Mouse (Mus musculus) frontal cortex, postnatal 10 days (tissue): ENCODE data around the gene Ddo.

Experiments
- DNase-seq, 2 experiments: peaks; one replicate each; pipeline ENCODE4 v3.0.0; 2022; ENCODE audit warnings: low spot score in 2 of 2, mixed read lengths in 1 of 2

Gene Ddo

GRCm38 (mm10) chr10:40665270-40665669 is 35.5 kb downstream of the Ddo start:
- no peak for DNase-seq

DNA sequence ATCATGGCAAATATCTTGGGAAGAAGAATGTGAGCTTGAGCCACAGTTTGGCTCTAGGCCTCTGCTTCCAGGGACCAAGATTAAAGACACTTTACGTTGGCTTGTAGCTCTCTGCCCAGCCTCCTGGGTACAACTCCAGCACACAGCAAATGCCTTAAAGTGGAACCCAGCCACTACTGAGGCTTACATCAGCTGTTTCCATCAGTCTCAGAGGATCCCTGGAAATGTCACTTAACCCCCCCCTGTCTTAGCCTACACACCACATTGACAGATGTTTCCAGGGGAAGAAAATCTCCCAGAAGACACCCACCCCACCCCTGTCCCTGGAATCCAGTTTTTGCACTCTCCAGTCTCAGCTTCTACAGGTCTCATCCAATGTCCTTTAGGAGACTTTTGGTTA is 37.1 kb downstream of the Ddo start:
- no peak for DNase-seq

- DNase-seq: no peak
Observed at GRCm38 (mm10) chr10:40668640-40669039, 38.8 kb downstream of the Ddo start.

- DNase-seq: no peak
Observed at GRCm38 (mm10) chr10:40672587-40673296, 42.9 kb downstream of the Ddo start.

DNA sequence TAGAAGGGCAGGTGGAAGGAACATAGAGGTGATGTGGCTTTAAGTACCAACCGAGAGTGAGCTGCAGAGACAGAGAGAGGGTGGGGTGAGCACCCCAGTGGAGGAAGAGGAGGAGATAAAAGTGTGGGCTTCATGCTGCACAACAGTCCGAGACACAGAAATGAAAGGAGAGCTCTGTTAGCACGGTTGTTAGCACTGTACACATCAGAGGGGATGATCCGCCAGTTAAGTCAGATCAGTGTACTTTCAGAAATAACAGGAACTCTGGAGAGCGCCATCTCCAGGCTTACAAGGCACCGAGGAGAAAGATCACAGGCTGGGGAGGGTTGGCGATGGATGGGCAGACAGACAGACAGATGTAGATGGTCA is 43.5 kb downstream of the Ddo start:
- no peak for DNase-seq

- no peak for DNase-seq
Observed at GRCm38 (mm10) chr10:40674151-40674550, 44.3 kb downstream of the Ddo start.

DNA sequence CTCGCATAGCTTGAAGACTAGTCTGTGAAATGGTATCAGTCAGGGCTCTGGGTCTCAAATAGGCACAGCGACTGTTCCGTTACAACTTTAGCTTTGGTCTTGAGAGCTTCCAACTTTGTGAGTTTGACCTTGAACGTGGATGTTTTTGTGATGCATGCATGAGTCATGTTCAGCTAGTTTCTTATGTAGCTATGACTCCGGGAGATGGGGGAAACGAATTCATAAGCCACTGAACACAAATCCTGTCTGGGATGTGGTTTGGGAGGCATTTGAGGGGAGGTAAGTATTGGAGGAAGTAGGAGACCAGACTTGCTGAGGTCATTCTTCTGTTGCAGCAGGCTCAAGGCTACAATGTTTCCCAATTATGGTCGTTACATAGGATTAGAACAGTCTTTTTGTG is 46.1 kb downstream of the Ddo start:
- DNase-seq: no peak

- DNase-seq: no peak
Observed at GRCm38 (mm10) chr10:40678477-40678876, 48.7 kb downstream of the Ddo start.

DNA sequence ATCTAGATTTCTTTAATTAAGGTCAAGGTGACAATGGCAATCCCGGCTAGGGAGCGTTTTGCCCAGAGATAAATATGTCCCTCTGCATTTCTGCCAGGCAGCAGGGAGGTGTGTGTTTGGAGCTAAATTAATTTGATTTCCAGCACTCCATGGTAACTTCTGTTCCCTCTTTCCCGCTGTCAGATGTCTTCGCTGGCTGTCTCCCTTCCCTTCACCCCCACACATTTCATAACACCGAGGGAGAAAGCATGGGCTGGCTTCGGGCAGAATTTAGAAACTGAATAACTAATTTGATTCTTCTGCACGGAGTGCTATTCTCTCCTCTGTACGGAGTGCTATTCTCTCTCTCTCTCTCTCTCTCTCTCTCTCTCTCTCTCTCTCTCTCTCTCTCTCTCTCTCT is 52.7 kb downstream of the Ddo start:
- peak; percentile 45 to 65 for DNase-seq

DNA sequence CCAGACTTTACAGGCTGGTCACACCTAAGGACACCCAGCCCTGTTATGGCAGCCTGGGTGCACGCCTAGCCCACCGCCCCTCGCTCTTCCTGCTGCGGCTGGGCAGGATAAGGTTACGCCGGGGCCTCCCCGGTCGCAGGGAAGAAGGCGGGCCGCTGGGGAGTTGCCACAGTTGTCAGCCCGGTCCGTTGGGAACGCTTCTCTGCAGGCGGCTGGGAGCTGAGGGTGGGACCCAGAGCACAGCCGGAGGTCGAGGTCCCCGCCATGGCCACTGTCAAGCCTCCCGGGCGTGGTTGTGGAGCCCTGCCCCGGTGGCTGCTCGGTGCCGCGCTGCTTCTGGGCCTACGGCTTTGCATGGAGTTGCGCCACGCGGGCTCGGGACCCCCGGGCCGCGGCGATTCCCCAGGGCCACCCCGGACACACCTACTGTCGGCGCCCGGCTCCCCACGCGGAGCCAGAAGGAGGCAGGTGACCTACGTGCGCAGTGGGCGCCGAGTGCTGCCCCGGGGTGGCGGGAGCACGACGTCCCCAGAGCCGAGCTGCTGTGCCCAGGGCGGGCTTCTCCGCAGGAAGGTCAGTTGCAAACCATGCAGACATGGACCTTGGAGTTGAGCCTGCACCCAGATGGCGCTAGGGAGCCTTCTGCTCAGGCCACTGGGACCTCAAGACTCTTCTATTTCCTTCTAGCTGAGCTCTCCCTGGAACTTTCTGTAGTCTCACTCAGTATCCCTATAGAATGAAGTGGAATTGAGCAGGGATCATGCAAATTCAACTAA is 53.5 kb downstream of the Ddo start, which contains the start of gene Mettl24:
Gene Mettl24, plus strand, starts transcription at position 191 of the 776 bp plus-strand sequence.
- peak; percentile 46 to 72 for DNase-seq

- DNase-seq: no peak
Observed at GRCm38 (mm10) chr10:40683868-40684253, 54.0 kb downstream of the Ddo start.

GRCm38 (mm10) chr10:40684326-40684725 is 54.5 kb downstream of the Ddo start:
- DNase-seq: peak; percentile 29 to 32

- no peak for DNase-seq
Observed at GRCm38 (mm10) chr10:40685641-40686040, 55.8 kb downstream of the Ddo start.

DNA sequence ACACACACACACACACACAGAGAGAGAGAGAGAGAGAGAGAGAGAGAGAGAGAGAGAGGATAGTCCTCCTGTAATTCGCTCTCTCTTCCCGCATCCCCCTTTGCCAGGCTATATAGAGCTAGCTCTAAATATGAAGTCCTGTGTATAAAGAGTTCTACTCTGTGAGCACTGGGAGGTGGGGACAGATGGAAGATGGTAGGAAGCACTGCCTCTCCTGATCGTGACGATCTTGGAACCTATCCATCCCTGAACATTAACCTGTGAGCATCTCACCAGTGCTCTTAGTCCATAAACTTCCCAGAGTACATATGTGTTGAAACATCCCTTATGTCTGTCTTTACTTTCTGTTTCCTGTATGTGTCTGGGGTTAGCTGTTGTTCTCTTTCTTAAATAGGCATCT is 57.2 kb downstream of the Ddo start:
- DNase-seq: no peak

GRCm38 (mm10) chr10:40687407-40687806 is 57.6 kb downstream of the Ddo start:
- no peak for DNase-seq

- DNase-seq: peak; percentile 38 to 57
Observed at GRCm38 (mm10) chr10:40688266-40688665, 58.5 kb downstream of the Ddo start.

DNA sequence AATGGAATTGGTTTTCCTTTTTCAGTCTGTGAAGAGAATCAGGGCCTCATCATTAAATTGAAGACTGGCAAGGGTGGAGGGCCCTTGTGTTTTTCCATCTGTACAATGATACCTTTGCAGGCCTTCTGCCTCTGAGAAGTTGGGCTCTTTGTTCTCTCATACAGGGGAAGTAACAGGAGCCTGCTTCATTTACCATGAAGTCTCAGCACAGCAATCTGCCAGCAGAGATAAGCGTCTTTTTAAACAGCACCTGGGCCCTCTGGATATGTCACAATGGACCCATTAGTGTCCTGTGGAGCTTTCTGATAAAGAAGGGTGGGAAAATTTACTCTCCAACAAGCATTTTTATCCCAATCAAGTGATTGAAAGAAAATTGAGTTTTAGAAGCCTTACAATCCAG is 59.1 kb downstream of the Ddo start:
- DNase-seq: no peak

GRCm38 (mm10) chr10:40698652-40699051 is 68.8 kb downstream of the Ddo start:
- DNase-seq: no peak

DNA sequence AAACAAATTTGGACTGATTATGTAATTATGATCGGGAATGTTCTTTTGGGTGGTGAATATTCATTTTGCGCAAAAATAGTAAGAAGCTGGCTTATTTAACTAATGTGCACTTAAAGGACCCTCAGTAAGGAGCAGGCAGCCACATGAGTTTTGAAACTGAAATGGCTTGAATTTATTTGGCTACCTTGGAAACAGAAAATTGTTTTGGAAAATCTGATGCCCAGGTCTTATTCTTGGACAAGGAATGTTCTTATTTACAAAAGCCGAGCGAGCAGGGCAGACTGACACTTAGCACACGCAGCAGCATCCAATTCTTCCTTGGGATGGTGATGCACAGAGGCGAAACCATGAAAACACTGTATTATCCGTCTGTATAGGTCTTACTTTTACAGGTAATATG is 81.3 kb downstream of the Ddo start:
- no peak for DNase-seq

GRCm38 (mm10) chr10:40713018-40713608 is 83.3 kb downstream of the Ddo start:
- DNase-seq: no peak

GRCm38 (mm10) chr10:40713829-40714228 is 84.0 kb downstream of the Ddo start:
- no peak for DNase-seq

GRCm38 (mm10) chr10:40715151-40715550 is 85.3 kb downstream of the Ddo start:
- no peak for DNase-seq

- DNase-seq: no peak
Observed at GRCm38 (mm10) chr10:40716296-40716695, 86.5 kb downstream of the Ddo start.
